Mouse (Mus musculus) forelimb bud, embryonic 11.5 days (tissue): ENCODE results near the gene Arhgap29.

Experiments
- DNase-seq: peaks from one replicate; pipeline ENCODE4 v3.0.0-alpha.2; 2012; ENCODE audit warnings: low read depth, low spot score

Arhgap29 gene

DNA sequence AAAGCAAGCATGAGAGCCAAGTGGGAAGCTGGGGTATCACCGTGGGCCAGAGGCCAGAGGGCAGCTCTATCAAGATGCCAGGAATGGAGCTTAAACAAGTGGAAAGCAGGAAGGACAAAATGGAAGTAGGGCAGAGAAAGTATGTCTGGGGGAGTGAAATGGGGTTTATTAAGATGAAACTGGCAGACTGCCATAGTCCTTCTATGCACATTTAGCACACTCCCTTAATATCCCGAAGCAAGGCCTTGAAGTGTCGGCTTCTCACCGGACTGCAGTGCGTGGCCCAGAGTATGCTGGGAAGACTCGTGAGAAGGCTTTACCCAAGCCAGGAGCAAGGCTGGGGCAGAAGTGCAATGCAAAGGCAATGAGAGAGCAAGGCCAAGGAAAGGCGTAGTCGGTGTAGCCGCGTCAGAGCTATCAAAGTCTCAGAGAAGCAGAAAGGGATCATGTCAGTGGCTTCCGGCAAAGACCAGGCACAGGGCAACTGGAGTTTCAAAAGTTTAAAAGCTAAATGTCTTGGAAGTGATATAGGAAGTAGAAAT is 11.1 kb upstream of the Arhgap29 start:
- no peak for DNase-seq

- DNase-seq: no peak
Observed at GRCm38 (mm10) chr3:121945957-121946356, 6.4 kb upstream of the Arhgap29 start.

DNA sequence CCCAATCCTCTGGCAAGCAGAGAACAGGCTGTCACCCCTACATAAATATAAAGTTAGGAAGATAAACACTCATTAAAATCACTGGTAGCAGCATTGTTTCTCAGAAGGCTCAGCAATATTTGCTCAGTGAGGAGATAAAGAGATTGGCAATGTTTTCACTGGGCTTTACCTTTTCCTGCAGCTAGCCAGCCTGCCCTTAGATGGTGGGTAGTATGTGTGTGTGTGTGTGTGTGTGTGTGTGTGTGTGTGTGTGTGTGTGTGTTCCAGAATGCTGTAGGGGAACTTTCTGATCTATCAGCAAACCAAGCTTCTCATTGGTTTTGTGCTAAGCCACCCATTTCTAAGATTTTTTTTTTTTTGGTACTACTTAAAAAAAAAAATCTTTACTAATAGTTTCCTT is 5.6 kb upstream of the Arhgap29 start:
- DNase-seq: no peak

DNA sequence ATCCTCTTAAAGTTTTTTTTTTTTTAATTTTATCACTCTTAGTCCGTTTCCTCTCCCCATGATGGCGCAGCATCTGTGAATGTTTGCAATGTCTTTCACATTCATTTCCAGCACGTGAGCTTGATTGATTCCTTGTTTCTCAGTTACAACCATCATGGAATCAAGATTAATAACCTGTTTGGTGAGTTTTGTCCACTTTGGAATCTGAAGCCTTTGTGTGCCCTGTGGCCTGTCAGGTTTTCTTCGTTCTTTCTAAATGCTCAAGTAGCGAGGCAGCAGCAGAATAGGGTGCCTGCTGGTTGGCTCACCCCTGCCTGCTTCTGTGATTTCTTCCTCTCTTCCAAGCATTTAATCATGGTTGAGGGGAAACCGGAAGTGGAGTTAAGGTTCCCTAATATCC is 2.2 kb upstream of the Arhgap29 start:
- peak; percentile 25 for DNase-seq

GRCm38 (mm10) chr3:121951116-121951515 is 1.2 kb upstream of the Arhgap29 start:
- no peak for DNase-seq

GRCm38 (mm10) chr3:121953049-121953432 is 700 bp downstream of the Arhgap29 start:
- peak; percentile 66 for DNase-seq

DNA sequence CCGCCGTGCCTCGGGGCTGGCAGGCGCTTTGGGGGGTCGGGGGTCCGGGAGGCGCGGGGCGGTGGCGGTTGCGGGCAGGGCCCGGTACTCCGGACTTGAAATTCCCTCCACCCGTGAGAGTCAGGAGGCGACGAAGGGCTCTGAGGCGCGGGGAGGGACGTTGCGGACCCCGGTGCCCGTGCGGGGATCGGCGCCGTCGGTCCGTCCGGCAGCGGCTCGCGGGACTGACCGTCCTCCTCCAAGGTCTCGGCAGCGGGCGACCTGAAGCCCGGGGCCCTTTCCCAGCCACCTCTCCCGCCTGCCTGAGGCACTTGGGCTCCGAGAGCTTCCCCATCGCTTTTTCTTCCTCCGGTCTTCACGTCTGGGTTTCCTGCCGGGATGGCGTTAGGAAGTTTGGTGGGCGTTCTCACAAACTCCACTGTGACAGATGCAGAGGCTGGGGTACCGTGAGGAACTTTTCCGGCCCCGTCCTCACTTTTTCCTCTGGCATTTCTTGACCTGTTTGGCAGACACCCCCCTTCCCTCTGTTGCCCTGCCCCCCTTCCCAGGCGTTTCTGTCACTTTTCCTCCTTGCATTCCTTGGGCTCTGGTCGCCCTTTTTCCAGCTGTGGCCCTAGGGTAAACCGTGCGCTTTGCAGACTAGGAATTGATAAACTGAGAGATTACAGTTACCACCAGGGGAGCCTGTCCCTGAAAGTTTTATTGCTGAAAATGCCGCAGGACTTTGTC is 1.3 kb downstream of the Arhgap29 start:
- peak; percentile 28 for DNase-seq

- no peak for DNase-seq
Observed at GRCm38 (mm10) chr3:121954421-121954820, 2.1 kb downstream of the Arhgap29 start.

GRCm38 (mm10) chr3:121955527-121955926 is 3.2 kb downstream of the Arhgap29 start:
- no peak for DNase-seq

- DNase-seq: no peak
Observed at GRCm38 (mm10) chr3:121956789-121957188, 4.4 kb downstream of the Arhgap29 start.

GRCm38 (mm10) chr3:121957606-121958344 is 5.4 kb downstream of the Arhgap29 start:
- no peak for DNase-seq

DNA sequence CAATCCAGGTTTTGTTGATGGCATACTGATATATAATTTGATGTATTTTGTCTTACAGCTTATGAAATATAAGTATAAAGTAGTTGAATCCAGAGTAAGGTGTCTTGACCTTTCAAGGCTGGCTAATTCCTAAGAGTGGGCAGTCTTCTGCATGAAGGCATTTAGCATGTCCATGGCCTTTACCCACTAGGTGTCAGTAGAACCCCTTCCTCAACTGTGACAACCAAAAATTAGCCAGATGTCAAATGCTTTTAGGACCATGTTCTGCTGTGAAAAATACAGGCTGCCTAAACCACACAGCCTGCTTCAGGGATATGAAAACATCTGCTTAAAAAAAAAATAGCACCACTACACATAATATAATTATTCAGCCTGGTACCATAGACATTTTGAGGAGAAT is 11.8 kb downstream of the Arhgap29 start:
- DNase-seq: peak; percentile 83

DNA sequence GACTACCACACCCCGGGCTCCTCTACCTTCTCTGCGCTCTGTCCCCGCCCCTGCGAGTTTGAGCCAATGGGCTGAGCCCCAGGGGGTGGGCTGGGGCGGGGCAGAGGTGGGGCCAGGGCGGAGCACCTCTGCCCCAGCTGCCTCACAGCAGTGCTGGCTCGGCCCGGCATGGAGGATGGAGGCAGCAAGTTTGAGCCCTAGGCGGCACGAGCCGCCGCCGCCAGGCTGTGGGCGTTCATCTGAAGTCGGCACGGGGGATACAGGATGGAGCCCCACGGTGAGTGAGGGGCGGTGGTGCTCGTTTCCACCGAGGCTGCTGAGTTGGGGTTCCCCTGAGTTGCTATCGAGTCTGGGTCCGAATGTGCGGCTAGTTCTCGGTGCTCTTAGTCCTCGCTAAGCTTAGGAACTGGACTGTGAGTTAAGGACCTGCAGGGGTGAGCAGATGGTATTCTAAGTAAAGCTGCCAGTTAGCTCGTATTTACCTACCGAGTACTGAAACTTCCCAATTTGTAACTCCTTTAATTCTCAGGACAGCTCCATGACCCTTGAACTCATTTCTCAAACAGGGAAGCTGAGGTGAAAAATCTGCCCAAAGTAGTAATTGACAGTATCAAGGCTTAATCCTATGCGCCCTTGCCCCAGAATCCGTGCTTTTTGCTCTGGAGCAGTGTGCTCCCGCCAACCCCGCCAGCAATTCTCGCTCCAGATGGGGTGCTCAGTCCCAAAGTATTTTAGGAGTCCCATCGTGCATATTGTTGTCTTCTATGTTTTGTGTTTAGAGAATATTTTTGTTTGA is 15.5 kb downstream of the Arhgap29 start:
- DNase-seq: peak; percentile 86

DNA sequence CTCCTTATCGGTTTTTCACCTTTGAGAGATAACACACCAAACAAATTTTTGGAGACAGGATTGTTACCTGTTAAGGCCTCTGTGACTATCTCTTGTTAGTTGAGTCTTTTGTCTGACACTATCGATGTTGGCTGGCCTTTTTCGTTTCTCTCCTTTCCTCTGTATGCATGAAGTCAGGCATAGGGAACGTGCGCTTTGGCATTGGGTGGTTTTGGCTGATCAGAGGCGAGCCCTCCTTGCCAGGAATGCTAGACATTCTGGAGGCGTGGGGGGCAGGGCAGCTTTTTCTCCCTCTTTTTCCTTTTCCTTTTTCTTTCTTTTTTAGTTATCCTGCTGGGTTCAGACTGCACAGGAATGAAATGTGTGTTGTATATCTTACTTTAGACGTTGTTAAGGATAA is 16.3 kb downstream of the Arhgap29 start:
- peak; percentile 26 for DNase-seq

GRCm38 (mm10) chr3:121969451-121969850 is 17.1 kb downstream of the Arhgap29 start:
- DNase-seq: no peak

DNA sequence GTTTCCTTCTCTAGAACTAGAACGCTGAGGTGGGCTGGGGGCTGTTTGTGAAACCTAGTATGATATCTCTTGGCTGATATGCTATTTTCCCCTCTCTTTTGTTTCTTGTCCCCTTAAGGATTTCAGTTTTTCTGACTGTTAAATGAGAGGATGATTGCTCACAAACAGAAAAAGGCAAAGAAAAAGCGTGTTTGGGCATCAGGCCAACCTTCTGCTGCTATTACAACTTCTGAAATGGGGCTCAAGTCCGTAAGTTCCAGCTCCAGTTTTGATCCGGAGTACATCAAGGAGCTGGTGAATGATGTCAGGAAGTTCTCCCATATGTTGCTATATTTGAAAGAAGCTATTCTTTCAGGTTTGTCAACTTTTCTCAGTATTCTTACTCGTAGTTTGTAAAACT is 21.4 kb downstream of the Arhgap29 start:
- DNase-seq: no peak

GRCm38 (mm10) chr3:121975381-121975780 is 23.0 kb downstream of the Arhgap29 start:
- DNase-seq: no peak

GRCm38 (mm10) chr3:121981306-121981705 is 29.0 kb downstream of the Arhgap29 start:
- DNase-seq: no peak

GRCm38 (mm10) chr3:121982450-121982849 is 30.1 kb downstream of the Arhgap29 start:
- DNase-seq: no peak

DNA sequence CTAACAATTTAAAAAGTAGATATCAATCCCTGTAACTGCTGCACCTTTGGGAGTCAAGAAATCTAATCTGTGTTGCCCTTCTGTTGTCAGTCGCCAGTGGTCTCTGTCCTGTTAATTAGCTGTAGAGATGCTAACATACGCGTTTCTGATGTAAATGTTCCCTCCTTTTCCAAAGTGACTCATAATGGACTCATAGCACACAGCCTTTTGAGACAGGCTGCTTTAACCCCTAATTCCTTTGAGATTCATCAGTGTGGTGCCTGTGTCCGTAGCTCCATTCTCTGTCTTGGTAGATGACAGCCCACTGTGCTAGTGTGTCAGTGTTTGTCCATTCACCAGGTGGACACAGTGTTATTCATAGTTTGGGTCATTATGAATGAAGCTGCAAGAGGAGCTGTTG is 42.8 kb downstream of the Arhgap29 start:
- no peak for DNase-seq

DNA sequence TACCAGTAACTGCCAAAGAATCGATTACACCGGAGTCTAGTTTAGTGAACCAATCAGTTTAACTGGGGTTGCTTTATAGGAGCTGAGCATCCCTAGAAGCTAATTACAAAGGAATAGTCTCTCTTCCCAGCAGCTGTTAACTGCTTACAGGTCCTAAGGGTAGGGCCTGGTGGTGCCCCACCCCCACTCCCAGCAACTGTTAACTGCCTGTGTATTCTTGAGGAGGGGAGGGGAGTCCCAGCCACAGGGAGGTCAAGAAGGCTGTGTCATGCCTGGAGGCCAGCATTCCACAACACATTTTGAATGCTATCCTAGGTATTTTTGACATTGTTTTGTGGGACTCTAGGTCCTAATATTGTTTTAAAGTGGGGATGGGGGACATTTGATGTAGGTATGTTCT is 47.6 kb downstream of the Arhgap29 start:
- peak; percentile 45 for DNase-seq

DNA sequence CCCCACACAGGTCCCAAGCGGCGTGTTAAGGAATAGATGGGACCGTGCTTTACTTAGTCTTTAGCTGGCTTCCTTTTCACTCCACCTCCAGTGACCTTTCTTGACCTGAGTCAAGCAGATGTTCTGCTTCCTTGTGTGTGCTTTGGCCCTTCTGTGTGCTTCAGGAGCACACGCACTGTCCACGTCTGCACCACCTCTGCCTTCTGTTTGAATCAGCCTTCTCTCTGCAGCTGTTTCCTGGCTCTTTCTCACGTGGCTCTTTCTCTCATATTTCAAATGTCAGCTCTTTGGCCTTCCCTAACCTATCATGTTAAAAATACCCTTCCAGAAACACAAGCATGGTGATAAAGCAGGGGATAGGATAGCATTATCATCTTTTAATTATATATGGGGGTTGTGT is 49.2 kb downstream of the Arhgap29 start:
- DNase-seq: peak; percentile 7
